Mouse (Mus musculus): ENCODE measurements around the gene Prc1.

The Prc1 gene

DNA sequence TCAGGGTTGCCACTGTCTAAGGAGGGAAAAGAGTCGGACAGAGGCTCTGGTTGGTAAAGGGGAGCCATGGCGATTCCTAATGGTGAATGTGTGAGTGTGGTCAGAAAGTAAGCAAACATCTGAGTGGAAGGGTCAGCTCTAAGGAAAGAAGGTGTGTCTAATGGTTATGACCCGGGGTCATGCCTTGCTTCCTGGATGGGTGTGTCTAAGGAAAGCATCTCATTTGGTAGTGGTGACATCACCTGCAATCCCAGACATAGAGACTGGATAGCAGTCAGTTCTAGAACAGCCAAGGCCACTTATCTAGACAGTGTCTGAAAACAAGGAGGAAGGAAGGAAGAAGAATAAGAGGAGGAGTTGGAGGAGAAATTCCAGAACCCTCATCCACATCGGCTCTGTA lies 40.6 kb downstream of the Prc1 start:
- no peak for DNase-seq (ENCODE audit: low spot score in 2 of 2)

DNA sequence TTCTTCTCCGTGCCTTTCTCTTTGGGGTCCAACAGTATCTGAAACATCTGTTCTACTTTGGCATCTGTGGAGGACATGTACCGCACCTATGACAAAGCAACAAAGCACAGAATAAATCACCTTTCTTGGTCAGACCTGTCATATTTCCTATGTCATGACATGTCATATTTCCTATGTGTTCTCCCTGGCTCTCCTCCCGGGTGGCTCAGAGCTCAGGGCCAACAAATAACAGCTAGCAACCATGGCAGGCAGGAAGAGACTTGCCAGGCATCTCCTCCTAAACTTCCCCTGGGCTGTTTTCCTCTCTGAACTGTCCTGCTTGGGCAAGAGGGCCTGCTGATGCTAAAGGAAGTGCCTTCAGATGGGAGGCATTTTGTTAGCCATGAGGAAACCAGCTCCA lies 42.7 kb downstream of the Prc1 start:
- no peak for DNase-seq (ENCODE audit: low spot score in 2 of 2)

DNA sequence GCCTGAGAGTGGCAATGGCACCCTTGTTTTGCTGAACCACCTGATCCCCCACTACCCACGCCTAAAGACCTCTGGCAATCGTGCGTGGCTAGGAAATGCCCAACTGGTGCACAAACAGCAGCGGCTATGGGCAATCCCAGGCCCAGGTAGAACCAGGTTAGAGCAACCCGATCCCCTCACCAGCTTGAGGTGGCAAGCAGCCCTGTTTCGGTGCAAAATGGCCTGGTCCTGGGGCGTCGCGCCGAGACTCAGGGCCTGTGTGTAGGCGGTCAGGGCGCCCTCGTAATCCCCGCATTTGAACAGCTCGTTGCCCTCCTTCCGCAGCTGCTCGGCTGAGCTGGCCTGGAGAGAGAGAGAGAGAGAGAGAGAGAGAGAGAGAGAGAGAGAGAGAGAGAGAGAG lies 45.1 kb downstream of the Prc1 start:
- no peak for DNase-seq (ENCODE audit: low spot score in 2 of 2)

DNA sequence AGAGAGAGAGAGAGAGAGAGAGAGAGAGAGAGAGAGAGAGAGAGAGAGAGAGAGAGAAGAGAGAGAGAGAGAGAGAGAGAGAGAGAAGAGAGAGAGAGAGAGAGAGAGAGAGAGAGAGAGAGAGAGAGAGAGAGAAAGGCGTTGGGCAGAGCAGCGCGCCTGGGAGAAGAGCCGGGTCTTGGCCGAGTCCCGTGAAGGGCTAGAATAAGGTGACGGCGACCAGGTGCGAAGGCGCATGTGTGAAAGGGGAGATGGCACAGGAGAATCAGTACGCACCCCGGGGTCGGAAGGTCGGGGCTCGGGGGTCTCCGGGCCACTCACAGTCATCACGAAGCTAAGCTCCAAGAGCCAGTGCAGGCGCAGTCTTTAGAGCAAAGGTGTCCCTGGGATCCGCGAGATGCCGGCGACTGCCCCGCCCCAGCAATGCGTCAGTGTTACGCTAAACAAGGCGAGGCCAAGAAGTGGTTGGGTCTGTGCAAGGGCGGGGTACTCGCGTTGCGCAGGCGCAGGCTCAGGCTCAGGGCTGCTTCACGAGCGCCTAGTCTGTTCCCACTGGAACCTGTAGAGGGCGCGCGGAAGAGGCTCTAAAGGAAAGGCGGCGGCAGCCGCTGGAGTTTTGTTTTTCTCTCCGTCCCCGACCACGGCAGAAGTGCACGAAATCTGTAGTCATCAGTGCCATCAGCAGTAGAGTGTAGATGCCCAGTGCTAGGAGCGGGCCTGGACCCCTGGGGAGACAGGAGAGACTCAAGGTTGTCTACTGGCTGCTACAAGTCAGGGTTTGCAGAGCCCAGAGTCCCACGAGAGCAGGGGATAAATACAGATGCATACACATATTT lies 45.8 kb downstream of the Prc1 start:
- peak; percentile 94 to 97 for DNase-seq (ENCODE audit: low spot score in 2 of 2)

DNA sequence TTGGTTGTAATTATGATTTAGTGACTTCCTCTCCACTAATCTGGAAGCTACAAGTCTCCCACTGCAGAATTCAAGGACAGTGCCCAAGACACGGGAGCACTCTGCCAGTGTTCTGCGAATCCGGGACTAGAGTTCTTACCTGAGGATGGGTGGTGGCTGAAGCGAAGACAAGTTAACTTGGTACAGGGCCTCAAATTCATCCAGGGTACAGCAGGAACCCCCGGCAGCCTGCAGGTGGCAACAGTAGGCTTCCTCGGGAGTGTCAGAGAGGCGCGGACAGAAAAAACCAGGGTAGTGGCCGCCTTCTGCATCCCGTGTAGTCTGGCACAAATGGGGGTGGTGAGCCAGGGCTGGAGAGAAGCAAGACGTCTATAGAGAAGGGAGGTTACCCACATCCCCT lies 46.5 kb downstream of the Prc1 start, which contains the start of gene Unc45a:
Gene Unc45a, minus strand, starts transcription at position 213 of the 400 bp plus-strand sequence.
- peak in 1 of 2 experiments; percentile 64 for DNase-seq (ENCODE audit: low spot score in 2 of 2)

DNA sequence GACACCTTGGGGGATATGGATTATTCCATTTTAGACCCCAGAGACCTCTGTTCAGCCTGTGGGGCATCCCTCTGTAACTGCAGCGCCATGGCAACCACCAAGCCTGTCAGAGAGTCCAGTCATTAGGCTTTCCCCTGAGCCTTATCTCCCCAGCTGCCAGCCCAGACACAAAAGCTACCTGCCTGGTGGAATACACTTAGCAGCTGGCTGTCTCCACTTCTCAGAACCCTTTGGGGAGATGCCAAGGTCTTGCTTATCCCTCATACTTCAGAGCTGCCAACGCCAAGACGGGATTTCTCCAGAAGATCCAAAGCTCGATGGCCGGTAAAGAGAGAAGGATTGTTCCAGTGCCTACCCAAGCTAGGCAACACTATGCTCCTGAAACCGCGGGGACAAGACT lies 47.5 kb downstream of the Prc1 start:
- no peak for DNase-seq (ENCODE audit: low spot score in 2 of 2)

DNA sequence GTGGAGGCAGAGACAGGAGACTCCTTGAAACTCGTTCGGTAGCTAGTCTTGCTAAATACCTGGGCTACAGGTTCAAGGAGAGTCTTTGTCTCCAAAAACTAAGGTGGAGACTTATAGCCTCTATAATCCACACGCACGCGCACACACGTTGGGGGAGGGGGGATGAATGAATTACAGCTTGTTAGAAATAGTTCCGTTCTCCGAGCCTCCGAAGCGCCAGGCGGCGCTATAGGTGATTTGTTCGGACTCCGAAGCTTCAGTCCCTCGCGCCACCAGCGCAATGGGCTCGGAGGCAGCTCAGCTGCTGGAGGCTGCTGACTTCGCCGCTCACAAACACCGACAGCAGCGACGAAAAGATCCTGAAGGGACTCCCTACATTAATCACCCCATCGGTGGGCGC lies 48.6 kb downstream of the Prc1 start, which contains the start of gene Hddc3:
Gene Hddc3, plus strand, starts transcription at position 247 of the 400 bp plus-strand sequence.
- DNase-seq (ENCODE audit: low spot score in 2 of 2), result peak; percentile 91 to 94

DNA sequence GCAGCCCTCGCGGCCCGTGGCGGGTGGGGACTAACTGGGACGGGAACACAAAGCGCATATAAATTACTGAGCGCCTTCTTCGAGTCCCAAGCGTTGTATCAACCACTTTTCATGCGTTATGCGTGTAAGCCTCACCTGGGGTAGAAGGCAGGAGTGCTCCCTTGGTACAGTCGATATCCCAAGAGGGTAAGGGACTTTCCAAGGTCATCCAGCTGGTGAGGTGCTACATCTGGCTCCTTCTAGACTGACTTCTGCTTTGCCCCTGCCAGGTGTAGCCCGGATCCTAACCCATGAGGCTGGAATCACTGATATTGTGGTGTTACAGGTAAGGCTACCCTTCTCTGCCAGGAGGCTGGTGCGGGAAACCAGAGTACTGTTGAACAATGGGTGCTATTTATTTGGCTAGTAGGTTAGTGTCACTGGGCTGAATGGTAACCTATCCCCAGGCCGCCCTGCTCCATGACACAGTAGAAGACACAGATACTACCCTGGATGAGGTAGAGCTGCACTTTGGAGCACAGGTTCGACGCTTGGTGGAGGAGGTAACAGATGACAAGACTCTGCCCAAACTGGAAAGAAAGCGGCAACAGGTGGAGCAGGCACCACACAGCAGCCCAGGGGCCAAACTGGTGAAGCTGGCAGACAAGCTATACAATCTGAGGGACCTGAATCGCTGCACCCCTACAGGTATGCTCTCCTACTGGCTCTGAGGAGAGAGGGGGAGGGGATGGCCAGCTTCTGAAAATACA lies 49.2 kb downstream of the Prc1 start:
- DNase-seq (ENCODE audit: low spot score in 2 of 2), result no peak

DNA sequence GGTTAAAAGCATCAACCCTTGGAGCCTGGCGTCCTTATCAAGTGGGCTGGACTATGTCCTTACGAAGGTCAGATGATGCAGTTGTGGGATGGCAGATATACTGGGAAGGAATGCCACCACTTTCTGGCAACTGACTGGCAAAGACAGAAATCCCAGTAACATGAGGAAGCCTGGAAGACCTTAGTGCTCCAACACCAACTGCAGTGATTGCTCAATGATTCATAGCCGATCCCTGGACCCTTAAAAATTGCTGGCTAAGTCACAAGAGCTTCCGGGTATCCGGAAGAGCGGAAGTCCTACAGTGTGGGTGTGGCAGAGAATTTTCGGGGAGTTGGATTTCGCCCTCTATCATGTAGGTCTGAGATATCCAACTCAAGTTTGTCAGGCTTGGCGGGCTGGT lies 51.9 kb downstream of the Prc1 start:
- no peak for DNase-seq (ENCODE audit: low spot score in 2 of 2)

DNA sequence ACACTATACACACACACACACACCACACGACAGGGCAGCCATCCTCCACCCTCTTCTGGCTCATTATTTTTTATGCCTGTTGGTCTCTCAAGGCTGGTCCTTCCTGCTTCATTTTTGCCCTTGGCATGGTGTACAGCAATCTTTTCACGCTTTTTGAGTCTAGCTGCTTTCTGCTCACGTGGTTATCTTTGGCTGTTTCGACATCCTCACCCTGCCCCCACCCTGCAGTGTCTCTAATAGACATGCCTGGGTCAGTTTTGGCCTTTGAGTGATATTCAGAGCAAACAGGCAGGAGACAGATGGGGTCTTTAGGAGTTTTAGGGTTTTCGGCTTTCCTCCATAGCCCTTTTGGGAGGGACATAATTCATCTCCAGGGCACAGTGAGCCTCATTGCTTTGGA lies 52.6 kb downstream of the Prc1 start:
- DNase-seq (ENCODE audit: low spot score in 2 of 2), result no peak

DNA sequence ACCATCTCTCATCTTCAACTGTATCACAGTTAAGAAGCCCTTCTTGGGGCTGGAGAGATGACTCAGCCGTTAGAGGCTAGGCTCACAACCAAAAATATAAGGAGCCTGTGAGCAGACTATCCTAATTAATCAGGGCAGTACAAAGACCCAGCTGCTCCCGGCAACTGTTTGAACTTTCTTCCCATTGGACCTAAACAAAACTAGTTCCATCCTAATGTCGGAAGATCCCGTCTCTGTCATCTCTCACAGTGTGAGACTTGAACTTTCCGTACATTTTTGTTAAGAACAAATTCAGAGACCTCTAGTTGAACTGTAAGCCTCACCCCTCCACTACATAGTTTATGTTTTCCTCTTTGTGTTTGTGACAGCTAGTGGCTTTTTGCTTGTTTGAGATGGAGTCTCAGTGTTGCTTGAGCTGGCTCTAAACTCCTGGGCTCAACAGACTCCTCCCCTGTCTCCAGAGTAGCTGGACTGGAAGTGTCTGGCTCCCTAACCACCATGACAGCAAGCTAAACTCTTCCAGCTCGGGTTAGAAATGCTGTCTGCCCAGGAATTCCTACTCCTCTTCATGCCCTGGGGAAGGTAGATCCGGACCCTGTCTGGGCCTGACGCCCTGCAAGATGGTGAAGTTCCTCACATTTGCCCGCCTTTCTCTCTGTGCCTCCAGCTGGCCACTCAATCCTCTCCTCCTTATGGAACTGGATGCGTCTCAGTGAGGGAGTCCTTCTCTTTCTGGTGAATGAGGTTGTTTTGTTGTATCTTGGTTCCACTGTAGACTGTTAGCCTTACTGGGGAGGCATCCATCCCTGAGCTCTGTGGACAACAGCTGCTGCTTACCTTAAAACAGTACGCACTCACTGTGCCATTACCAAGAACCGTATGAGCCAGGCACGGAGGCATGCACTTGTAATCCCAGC lies 53.7 kb downstream of the Prc1 start:
- DNase-seq (ENCODE audit: low spot score in 2 of 2), result no peak

DNA sequence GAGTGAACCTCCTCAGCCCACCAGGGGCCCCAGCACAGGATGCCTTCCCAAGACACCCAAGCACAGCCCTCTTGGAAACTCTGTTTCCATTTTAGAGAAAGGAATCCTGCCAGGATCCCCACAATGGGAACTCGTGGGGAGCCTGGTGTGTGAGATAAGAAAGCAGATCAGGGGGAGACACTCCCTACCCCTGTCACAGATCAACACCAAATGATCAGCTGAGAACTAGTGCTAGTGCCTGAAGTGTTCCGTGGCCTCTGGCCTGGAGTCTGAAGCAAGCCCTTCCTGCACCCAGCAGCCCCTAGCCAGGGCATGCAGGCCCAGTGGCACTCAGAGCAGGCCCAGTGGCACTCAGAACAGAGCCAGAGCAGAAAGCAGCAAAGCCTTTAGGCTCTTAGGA lies 56.6 kb downstream of the Prc1 start:
- no peak for DNase-seq (ENCODE audit: low spot score in 2 of 2)

DNA sequence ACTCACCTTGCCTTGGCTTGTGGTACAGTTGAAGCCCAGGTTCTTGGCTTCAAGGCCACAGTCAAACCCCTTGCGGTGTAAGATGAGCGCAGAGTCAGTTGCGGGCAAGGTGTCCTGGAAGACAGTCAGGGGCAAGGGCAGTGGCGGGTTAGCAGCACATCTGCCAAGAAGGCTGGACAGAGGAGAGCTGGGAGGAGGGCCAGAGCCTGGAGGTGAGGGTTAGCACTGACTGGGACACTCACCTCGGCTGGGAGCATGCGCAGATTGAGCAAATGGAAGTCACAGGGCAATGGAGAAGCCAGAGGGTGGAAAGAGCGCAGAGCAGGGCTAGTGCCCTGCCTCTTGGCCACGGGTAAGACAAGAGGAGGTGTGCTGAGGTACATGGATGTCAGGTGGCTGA lies 58.7 kb downstream of the Prc1 start:
- DNase-seq (ENCODE audit: low spot score in 2 of 2), result no peak

DNA sequence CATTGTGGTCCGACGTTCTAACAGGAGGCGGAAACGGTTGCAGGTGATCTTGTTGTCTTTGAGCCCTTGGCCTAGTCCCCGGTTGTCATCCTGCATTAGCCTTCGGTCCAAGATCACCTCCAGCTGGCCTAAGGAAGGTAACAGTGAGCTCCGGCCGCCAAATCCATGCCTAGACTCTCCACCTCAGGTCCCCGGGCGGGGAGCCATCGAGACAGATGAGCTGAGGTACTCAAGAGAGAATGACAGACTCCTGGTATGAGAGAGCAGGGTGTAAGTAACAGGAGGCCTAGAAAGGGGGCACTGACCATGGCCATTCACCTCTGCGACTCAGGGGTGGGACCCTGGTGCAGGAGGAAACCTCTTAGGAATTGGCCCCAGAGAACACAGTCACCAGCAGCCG lies 62.1 kb downstream of the Prc1 start:
- DNase-seq (ENCODE audit: low spot score in 2 of 2), result no peak

DNA sequence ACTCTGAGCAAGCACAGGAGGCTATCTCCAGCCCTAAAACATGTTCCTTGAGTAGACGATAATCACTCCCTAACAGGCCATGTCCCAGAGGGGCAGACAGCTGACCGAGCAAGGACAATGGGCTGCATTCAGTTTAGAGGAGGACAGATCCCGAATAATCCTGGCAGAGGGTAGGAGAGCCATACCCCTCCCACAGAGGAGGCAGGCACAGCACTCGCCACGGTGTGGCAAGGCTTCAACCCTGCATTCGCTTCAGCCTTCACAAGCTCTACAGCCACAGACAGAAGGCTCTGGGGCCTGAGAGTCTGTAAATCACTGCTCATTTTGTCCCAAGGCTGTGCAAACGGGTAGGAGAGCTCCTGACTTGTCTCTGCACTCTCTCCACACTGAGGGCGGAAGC lies 62.9 kb downstream of the Prc1 start:
- no peak for DNase-seq (ENCODE audit: low spot score in 2 of 2)

DNA sequence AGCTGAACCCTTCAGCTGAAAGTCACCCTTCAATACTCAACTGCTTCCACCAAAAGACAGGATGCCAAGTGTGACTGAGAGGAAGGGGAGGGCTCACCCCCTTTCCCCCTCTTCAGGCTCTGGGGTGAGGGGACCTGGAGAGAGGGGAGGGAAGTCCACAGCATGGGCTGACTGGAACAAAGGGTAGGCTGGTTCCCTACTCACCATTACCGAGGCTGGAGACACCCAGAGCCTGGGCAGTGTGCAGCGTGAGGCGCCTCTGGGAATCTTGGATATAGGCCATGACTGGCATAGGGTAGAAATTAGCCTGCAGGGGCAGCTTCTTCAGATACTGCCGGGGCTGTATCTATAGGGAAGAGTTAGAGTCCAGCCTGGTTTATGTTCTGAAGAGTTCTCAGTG lies 63.8 kb downstream of the Prc1 start:
- no peak for DNase-seq (ENCODE audit: low spot score in 2 of 2)

DNA sequence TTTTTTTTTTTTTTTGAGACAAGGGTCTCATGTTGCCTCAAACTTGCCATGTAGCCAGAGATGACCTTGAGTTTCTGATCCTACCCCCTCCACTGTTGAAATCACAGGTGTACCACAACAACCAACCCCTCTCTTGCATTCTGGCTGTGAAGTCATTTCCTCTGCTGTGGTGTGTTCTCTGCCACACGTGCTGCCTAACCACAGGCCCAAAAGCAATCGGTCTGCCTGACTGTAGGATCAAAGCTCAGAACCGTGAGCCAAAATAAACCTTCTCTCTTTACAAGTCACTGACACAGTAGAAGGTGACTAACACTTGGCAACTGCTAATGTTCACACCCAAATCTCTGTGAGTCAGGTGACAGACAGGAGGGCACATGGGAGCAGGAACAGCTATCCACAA lies 66.2 kb downstream of the Prc1 start:
- no peak for DNase-seq (ENCODE audit: low spot score in 2 of 2)

DNA sequence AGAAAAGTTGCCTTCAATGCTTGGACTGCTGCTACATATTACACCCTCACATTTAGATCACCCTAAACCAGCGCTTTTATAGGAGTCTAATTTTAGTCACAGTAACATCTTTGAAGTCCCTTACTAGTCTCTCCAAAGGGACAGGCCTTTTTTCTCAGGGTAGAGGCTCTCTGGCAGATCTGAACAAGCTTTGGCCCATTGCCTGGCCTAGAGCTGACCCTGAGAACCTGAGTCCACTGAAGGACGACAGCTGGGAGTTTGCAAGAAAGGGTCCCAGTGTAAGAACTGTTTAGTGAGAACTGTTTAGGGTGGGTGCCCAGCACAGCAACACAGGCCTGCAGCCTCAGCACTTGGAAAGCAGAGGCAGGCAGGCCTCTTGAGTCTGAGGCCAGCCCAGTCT lies 71.5 kb downstream of the Prc1 start:
- no peak for DNase-seq (ENCODE audit: low spot score in 2 of 2)
